Mouse (Mus musculus): ENCODE data around the gene Msi2. TPM values are rescaled to one million over a fixed set of nuclear protein-coding genes. Genes with fewer than 3 reads are reported as not detected.

Gene Msi2
- total and polyA plus RNA-seq, 2 experiments from 2014 or later = 33.0 to 170 TPM

GRCm38 (mm10) chr11:88589641-88590040, 128.7 kb downstream of the Msi2 start:
- WGBS = 46% methylated on average over 6 of the region's 6 CpGs
- Histone ChIP-seq H3K9ac (replicated peaks; ENCODE audit: low read length) (no peak overlapping the region), H3K36me3 (ENCODE audit: insufficient read depth, low read length) (no peaks in the 10 kb centered on the region), H3K4me1 (ENCODE audit: insufficient read depth, low read length) (peaks cover 37% of the 10 kb centered on the region), H3K4me2 (ENCODE audit: low read depth, low read length) (no peak overlapping the region), H3K4me3 (ENCODE audit: low read length) (no peak overlapping the region), H3K27me3 (ENCODE audit: insufficient read depth, low read length) (no peaks in the 10 kb centered on the region), H3K27ac (peak overlapping the region; percentile 84), H3K9me3 (ENCODE audit: low read length) (no peaks in the 10 kb centered on the region)
- ATAC-seq = no peak
- no peak for DNase-seq (ENCODE audit: low spot score)
- TF ChIP-seq CTCF (IDR thresholded peaks at IDR 0.05; ENCODE audit: low read depth) = no peak

- peak overlapping the region; percentile 84 for H3K27ac ChIP-seq
- WGBS = 29% methylated on average over 9 of the region's 9 CpGs
- no peak overlapping the region for H3K4me2 ChIP-seq (ENCODE audit: low read depth, low read length)
- TF ChIP-seq CTCF (IDR thresholded peaks at IDR 0.05; ENCODE audit: low read depth) = no peak
- H3K9ac ChIP-seq (replicated peaks; ENCODE audit: low read length) = no peak overlapping the region
- no peaks in the 10 kb centered on the region for H3K36me3 ChIP-seq (ENCODE audit: insufficient read depth, low read length)
- peak; percentile 88 for ATAC-seq
- H3K4me1 ChIP-seq (ENCODE audit: insufficient read depth, low read length) = peaks cover 46% of the 10 kb centered on the region
- H3K27me3 ChIP-seq (ENCODE audit: insufficient read depth, low read length) = no peaks in the 10 kb centered on the region
- DNase-seq (ENCODE audit: low spot score) = peak; percentile 76
- H3K4me3 ChIP-seq (ENCODE audit: low read length) = no peak overlapping the region
- no peaks in the 10 kb centered on the region for H3K9me3 ChIP-seq (ENCODE audit: low read length)
Observed at GRCm38 (mm10) chr11:88588688-88589210, 129.6 kb downstream of the Msi2 start.

- Histone ChIP-seq H3K27me3 (ENCODE audit: insufficient read depth, low read length) (no peaks in the 10 kb centered on the region), H3K36me3 (ENCODE audit: insufficient read depth, low read length) (no peaks in the 10 kb centered on the region), H3K4me1 (ENCODE audit: insufficient read depth, low read length) (peaks cover 56% of the 10 kb centered on the region), H3K4me3 (ENCODE audit: low read length) (no peak overlapping the region), H3K27ac (peak overlapping the region; percentile 84), H3K4me2 (ENCODE audit: low read depth, low read length) (no peak overlapping the region), H3K9ac (replicated peaks; ENCODE audit: low read length) (no peak overlapping the region), H3K9me3 (ENCODE audit: low read length) (no peaks in the 10 kb centered on the region)
- WGBS = 34% methylated on average over 5 of the region's 5 CpGs
- TF ChIP-seq CTCF (IDR thresholded peaks at IDR 0.05; ENCODE audit: low read depth) = no peak
- ATAC-seq (no peak), DNase-seq (ENCODE audit: low spot score) (no peak)
Observed at GRCm38 (mm10) chr11:88587710-88588109, 130.6 kb downstream of the Msi2 start.

GRCm38 (mm10) chr11:88585880-88586279, 132.4 kb downstream of the Msi2 start:
- ATAC-seq = no peak
- Histone ChIP-seq H3K9ac (replicated peaks; ENCODE audit: low read length) (no peak overlapping the region), H3K27ac (peak overlapping the region; percentile 84), H3K4me1 (ENCODE audit: insufficient read depth, low read length) (peaks cover 67% of the 10 kb centered on the region), H3K4me3 (ENCODE audit: low read length) (no peak overlapping the region), H3K4me2 (ENCODE audit: low read depth, low read length) (no peak overlapping the region), H3K27me3 (ENCODE audit: insufficient read depth, low read length) (no peaks in the 10 kb centered on the region), H3K9me3 (ENCODE audit: low read length) (no peaks in the 10 kb centered on the region), H3K36me3 (ENCODE audit: insufficient read depth, low read length) (no peaks in the 10 kb centered on the region)
- no peak for DNase-seq (ENCODE audit: low spot score)
- 48% methylated on average over 2 of the region's 2 CpGs for WGBS
- no peak for TF ChIP-seq CTCF (IDR thresholded peaks at IDR 0.05; ENCODE audit: low read depth)

- peak; percentile 78 for DNase-seq (ENCODE audit: low spot score)
- no peaks in the 10 kb centered on the region for H3K27me3 ChIP-seq (ENCODE audit: insufficient read depth, low read length)
- no peak for TF ChIP-seq CTCF (IDR thresholded peaks at IDR 0.05; ENCODE audit: low read depth)
- H3K9me3 ChIP-seq (ENCODE audit: low read length) = no peaks in the 10 kb centered on the region
- WGBS = 12% methylated on average over 10 of the region's 10 CpGs
- peak; percentile 62 for ATAC-seq
- 0 out of 2 replicates have a peak overlapping the region, but pooled peaks have one; percentile 18 for H3K4me2 ChIP-seq (ENCODE audit: low read depth, low read length)
- H3K9ac ChIP-seq (replicated peaks; ENCODE audit: low read length) = peak overlapping the region; percentile 31; the same call in 1 of the 2 replicates
- H3K4me1 ChIP-seq (ENCODE audit: insufficient read depth, low read length) = peaks cover 67% of the 10 kb centered on the region
- H3K4me3 ChIP-seq (ENCODE audit: low read length) = no peak overlapping the region
- no peaks in the 10 kb centered on the region for H3K36me3 ChIP-seq (ENCODE audit: insufficient read depth, low read length)
- peak overlapping the region; percentile 84 for H3K27ac ChIP-seq
Observed at GRCm38 (mm10) chr11:88585171-88585632, 133.1 kb downstream of the Msi2 start.

GRCm38 (mm10) chr11:88583866-88584265, 134.4 kb downstream of the Msi2 start:
- no peaks in the 10 kb centered on the region for H3K36me3 ChIP-seq (ENCODE audit: insufficient read depth, low read length)
- H3K9ac ChIP-seq (replicated peaks; ENCODE audit: low read length) = peak overlapping the region; percentile 2
- H3K4me3 ChIP-seq (ENCODE audit: low read length) = no peak overlapping the region
- H3K27ac ChIP-seq = peak overlapping the region; percentile 84
- ATAC-seq = no peak
- no peaks in the 10 kb centered on the region for H3K9me3 ChIP-seq (ENCODE audit: low read length)
- TF ChIP-seq CTCF (IDR thresholded peaks at IDR 0.05; ENCODE audit: low read depth) = no peak
- H3K27me3 ChIP-seq (ENCODE audit: insufficient read depth, low read length) = no peaks in the 10 kb centered on the region
- DNase-seq (ENCODE audit: low spot score) = no peak
- 0 out of 2 replicates have a peak overlapping the region, but pooled peaks have one; percentile 0 for H3K4me2 ChIP-seq (ENCODE audit: low read depth, low read length)
- WGBS = 11% methylated on average over 6 of the region's 6 CpGs
- H3K4me1 ChIP-seq (ENCODE audit: insufficient read depth, low read length) = peaks cover 57% of the 10 kb centered on the region

GRCm38 (mm10) chr11:88583259-88583833, 135.0 kb downstream of the Msi2 start:
- H3K27me3 ChIP-seq (ENCODE audit: insufficient read depth, low read length) = no peaks in the 10 kb centered on the region
- DNase-seq (ENCODE audit: low spot score) (peak; percentile 76), ATAC-seq (peak; percentile 78)
- no peak overlapping the region for H3K4me3 ChIP-seq (ENCODE audit: low read length)
- 10% methylated on average over 8 of the region's 8 CpGs for WGBS
- H3K9ac ChIP-seq (replicated peaks; ENCODE audit: low read length) = no peak overlapping the region
- H3K4me2 ChIP-seq (ENCODE audit: low read depth, low read length) = peak overlapping the region; percentile 0; the same call in 1 of the 2 replicates
- H3K9me3 ChIP-seq (ENCODE audit: low read length) = no peaks in the 10 kb centered on the region
- H3K4me1 ChIP-seq (ENCODE audit: insufficient read depth, low read length) = peaks cover 52% of the 10 kb centered on the region
- no peaks in the 10 kb centered on the region for H3K36me3 ChIP-seq (ENCODE audit: insufficient read depth, low read length)
- no peak for TF ChIP-seq CTCF (IDR thresholded peaks at IDR 0.05; ENCODE audit: low read depth)
- peak overlapping the region; percentile 84 for H3K27ac ChIP-seq
